Mouse (Mus musculus) lung, embryonic 14.5 days (tissue): ENCODE data around the gene Gm11627. TPM values are rescaled to one million over a fixed set of nuclear protein-coding genes. Genes with fewer than 3 reads are reported as not detected.

Source experiments
- ATAC-seq: fragments of 200-750 bp; cut with Nextera tagmentation; 2 replicates; pipeline ENCODE4 v1.8.0; 2017; ENCODE audit warnings: mild to moderate bottlenecking, moderate TSS enrichment, moderate library complexity; ENCODE audit not compliant: insufficient read depth
- DNase-seq: peaks from one replicate; pipeline ENCODE4 v3.0.0-alpha.2; 2015
- H3K27ac ChIP-seq: fragments of 300-500 bp; sonication (generic); 2 replicates; pipeline ENCODE4 v1.5.1; 2014; ENCODE audit warnings: low read depth, mild to moderate bottlenecking, moderate library complexity
- H3K27me3 ChIP-seq: fragments of 300-500 bp; sonication (generic); 2 replicates; pipeline ENCODE4 v1.6.1; 2014; ENCODE audit warnings: low read length, control low read depth; ENCODE audit not compliant: insufficient read depth
- H3K36me3 ChIP-seq: fragments of 300-500 bp; sonication (generic); 2 replicates; pipeline ENCODE4 v1.6.1; 2014; ENCODE audit warnings: control low read depth; ENCODE audit not compliant: insufficient read depth
- H3K4me1 ChIP-seq: fragments of 300-500 bp; sonication (generic); 2 replicates; pipeline ENCODE4 v1.6.1; 2014; ENCODE audit warnings: antibody characterized with exemption, control low read depth; ENCODE audit not compliant: insufficient read depth
- H3K4me2 ChIP-seq: fragments of 300-500 bp; sonication (generic); 2 replicates; pipeline ENCODE4 v1.6.1; 2014; ENCODE audit warnings: mild to moderate bottlenecking
- H3K4me3 ChIP-seq: fragments of 300-500 bp; sonication (generic); 2 replicates; pipeline ENCODE4 v1.5.1; 2014; ENCODE audit warnings: low read depth, low read length
- H3K9ac ChIP-seq: fragments of 300-500 bp; sonication (generic); 2 replicates; pipeline ENCODE4 v1.6.1; 2014
- H3K9me3 ChIP-seq: fragments of 300-500 bp; sonication (generic); 2 replicates; pipeline ENCODE4 v1.6.1; 2016; ENCODE audit warnings: low read depth, low read length, control low read depth
- CTCF ChIP-seq: IDR thresholded peaks from 2 replicates; pipeline ENCODE4 v1.5.1; 2016; ENCODE audit warnings: antibody characterized with exemption, low read depth
- WGBS: fragments of 180-500 bp; shearing (Covaris S2); extraction: QIAGEN DNeasy Blood & Tissue Kit; methylation state at CpG from one replicate; pipeline ENCODE4 v1.1.7; 2014; 5-methylcytosine and 5-hydroxymethylcytosine counted together
- polyA plus RNA-seq: library from polyadenylated mRNA; unstranded; fragments of >200 nt; fragmentation: Nextera tagmentation; extraction: Ambion mirVana; gene quantifications from 2 replicates; pipeline ENCODE4 v1.2.1, GENCODE M21; 2014

Gm11627 gene
- polyA plus RNA-seq = 14.3 and 15.3 TPM in 2 replicates

DNA sequence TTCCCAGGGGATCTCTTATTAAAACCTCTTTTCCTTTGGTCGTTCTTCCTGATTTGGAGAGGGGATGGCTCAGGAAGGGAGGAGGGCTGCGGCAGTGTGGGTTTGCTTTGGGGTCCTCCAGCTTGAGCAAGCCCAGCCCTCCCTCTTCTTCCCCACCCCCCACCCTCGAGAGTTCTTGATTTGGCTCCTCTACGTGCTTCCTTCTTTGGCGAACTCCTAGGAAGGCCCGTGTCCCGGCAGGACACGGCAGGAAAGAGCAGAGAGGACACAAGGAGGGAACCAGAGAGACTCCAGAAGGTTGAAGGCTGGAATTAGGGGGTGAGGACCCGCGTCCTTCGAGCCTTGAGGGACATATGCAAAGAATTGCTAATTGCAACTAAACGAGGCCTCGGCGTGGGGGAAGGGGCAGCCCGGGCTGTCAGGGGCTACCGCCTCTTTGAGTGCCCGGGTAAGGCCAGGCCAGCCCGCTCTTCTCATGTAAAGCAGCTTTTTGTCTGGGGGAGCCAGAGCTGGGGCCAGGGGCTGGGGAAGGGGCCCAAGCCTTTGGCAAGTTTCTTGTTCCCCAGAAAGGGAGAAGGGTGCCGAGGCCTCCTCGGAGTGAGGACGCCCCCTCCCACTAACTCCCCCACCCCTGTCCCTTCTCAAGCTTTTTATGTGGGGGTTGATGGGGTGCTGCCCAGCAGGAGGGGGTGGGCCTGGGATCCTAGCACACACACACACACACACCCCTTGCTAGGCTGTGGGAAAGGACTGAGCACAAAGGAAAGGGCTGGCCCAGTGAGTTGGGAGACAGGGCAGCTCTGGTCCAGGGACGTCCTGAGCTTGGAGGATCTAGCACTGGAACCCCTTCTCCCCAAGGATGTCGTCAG, at the start of gene Gm11627:
Gm11627 (minus strand) TSS at position 297 of the 869 bp plus-strand sequence.
- Histone ChIP-seq H3K36me3 (no peaks in the 10 kb centered on the region), H3K27ac (peak within 1 kb of the TSS; percentile 93), H3K9me3 (no peaks in the 10 kb centered on the region), H3K9ac (peak within 1 kb of the TSS; percentile 56), H3K27me3 (no peaks in the 10 kb centered on the region), H3K4me1 (peaks cover 30% of the 10 kb centered on the region), H3K4me3 (peak within 1 kb of the TSS; percentile 32), H3K4me2 (peak within 1 kb of the TSS; percentile 61)
- DNase-seq (peak; percentile 65), ATAC-seq (peak; percentile 59)
- no peak for TF ChIP-seq CTCF
- WGBS = 9% methylated on average over 23 of the region's 23 CpGs

DNA sequence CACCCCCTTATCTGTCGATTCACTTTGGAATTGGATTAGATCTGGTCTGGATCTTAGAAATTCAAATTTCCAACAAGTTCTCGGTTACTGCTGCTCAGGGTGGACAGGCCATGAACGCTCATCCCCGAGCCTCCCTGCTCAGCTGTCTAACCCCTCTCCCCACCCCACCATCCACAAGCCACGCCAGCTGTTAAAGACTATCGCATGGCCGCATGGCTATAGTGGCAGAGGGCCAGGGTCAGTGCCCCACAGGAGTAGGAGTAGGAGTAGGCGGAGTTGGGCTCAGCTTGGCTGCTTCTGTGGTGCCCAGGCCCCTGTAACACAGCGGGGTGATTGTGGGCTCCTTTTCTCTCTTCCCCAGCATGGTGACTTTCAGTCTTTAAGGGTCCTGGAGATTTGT, 49.3 kb upstream of the Gm11627 start:
- Histone ChIP-seq H3K27me3 (no peaks in the 10 kb centered on the region), H3K9me3 (no peaks in the 10 kb centered on the region), H3K4me3 (no peak overlapping the region), H3K9ac (no peak overlapping the region), H3K27ac (no peak overlapping the region), H3K4me2 (no peak overlapping the region), H3K36me3 (no peaks in the 10 kb centered on the region), H3K4me1 (peaks cover 41% of the 10 kb centered on the region)
- no peak for TF ChIP-seq CTCF
- DNase-seq (peak; percentile 48), ATAC-seq (no peak)
- 54% methylated on average over 9 of the region's 9 CpGs for WGBS

- H3K36me3 ChIP-seq = no peaks in the 10 kb centered on the region
- H3K27me3 ChIP-seq = no peaks in the 10 kb centered on the region
- H3K27ac ChIP-seq = no peak overlapping the region
- no peak for DNase-seq
- H3K4me1 ChIP-seq = peaks cover 40% of the 10 kb centered on the region
- H3K4me2 ChIP-seq = no peak overlapping the region
- H3K4me3 ChIP-seq = no peak overlapping the region
- ATAC-seq = no peak
- no peak overlapping the region for H3K9ac ChIP-seq
- 78% methylated on average over 9 of the region's 9 CpGs for WGBS
- H3K9me3 ChIP-seq = no peaks in the 10 kb centered on the region
- no peak for TF ChIP-seq CTCF
These were observed 48.1 kb upstream of the Gm11627 start for GRCm38 (mm10) chr11:102627171-102627931.

- no peak for TF ChIP-seq CTCF
- Histone ChIP-seq H3K4me2 (peak overlapping the region; percentile 53), H3K36me3 (no peaks in the 10 kb centered on the region), H3K27me3 (no peaks in the 10 kb centered on the region), H3K9me3 (no peaks in the 10 kb centered on the region), H3K4me1 (peaks cover 28% of the 10 kb centered on the region), H3K4me3 (no peak overlapping the region), H3K27ac (peak overlapping the region; percentile 94), H3K9ac (0 out of 2 replicates have a peak overlapping the region, but pooled peaks have one; percentile 48)
- peak; percentile 56 for DNase-seq
- WGBS = 25% methylated on average over 14 of the region's 14 CpGs
- ATAC-seq = peak; percentile 51
These were observed 45.7 kb upstream of the Gm11627 start for GRCm38 (mm10) chr11:102624888-102625407.

DNA sequence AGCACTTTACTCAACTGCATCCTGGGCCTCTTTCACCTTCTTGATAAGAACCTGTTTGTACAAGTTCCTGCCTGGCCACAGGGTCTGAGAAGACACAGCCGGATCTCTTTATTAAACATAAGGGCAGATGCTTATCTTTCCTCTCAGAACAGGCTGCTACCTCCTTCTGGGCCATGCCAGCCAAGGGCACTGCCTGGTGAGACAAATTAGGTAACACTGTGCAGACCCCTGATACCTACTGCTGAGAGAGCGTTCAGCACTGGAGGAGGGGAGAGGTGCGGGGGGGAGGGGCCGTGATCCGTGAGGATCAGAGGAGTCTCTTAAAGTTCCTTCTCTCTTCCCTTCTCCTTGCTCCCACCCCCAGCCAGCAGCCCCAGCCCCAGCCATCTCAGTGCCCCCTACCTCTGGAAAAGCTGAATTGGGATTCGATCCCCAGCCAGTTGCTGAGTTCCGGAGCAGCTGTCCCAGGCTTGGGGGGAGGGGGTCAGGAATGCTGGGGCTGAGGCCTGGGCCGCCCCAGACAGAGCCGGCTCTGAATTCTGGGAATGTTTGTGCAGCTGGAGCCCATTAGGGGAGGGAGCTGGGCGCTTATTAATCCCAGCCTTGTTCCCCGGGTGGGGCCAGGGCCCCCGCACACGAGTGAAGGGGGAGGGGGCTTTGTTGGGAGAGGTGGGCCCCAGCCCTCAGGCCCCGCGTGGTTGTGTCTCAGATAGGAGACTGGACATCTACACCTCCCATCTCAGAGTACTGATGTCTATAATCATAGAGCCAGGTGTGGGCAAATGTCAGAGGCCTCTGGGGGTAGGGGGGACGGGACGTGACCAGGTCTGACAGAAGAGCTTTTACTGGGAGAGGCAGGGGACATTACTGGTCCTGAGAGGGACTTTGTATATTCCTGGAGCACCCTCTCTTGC, 44.9 kb upstream of the Gm11627 start:
- Histone ChIP-seq H3K4me1 (peaks cover 28% of the 10 kb centered on the region), H3K9me3 (peaks cover 4% of the 10 kb centered on the region; the same call in 1 of the 2 replicates), H3K36me3 (no peaks in the 10 kb centered on the region), H3K9ac (peak overlapping the region; percentile 48), H3K27ac (peak overlapping the region; percentile 94), H3K4me3 (peak overlapping the region; percentile 23), H3K4me2 (peak overlapping the region; percentile 53), H3K27me3 (no peaks in the 10 kb centered on the region)
- no peak for TF ChIP-seq CTCF
- ATAC-seq (peak; percentile 91), DNase-seq (peak; percentile 87)
- WGBS = 7% methylated on average over 17 of the region's 17 CpGs

GRCm38 (mm10) chr11:102619449-102619848, 40.2 kb upstream of the Gm11627 start:
- DNase-seq (no peak), ATAC-seq (no peak)
- Histone ChIP-seq H3K4me2 (no peak overlapping the region), H3K4me3 (no peak overlapping the region), H3K4me1 (peaks cover 12% of the 10 kb centered on the region), H3K36me3 (0 out of 2 replicates have a peak, but pooled peaks cover 6% of the 10 kb centered on the region), H3K9ac (no peak overlapping the region), H3K9me3 (peaks cover 4% of the 10 kb centered on the region; the same call in 1 of the 2 replicates), H3K27me3 (no peaks in the 10 kb centered on the region), H3K27ac (no peak overlapping the region)
- TF ChIP-seq CTCF = peak; percentile 32
- 64% methylated on average over 2 of the region's 2 CpGs for WGBS
